Mouse (Mus musculus) fat pad, adult 2 months (tissue): ENCODE results near the gene Themis3.

Source experiments
- DNase-seq: peaks from one replicate; pipeline ENCODE4 v3.0.0-alpha.2; 2011; ENCODE audit warnings: low read depth, low spot score; ENCODE audit errors: extremely low read depth

Themis3 gene

DNA sequence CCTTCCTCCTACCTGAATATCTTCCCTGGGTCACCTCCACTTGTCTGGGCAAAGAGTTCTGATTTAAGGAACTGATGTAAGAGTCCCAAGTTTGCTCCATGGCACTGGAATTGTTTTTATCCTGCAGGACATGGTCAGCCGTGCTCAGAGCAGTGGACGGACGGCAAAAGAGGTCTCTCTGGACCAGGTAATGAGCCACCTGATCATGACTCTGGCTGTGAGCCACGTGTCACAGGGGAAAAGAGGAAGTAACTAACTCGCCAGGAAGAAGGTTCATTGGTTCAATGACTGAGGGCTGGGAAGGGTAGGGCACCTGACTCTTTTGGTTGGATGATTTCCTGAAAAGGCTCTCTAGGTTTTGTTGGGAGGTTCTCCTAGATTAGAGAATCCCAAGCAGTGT lies at the start of gene Themis3:
TSS of gene Themis3 (minus strand) at position 187 of the 400 bp plus-strand sequence.
- DNase-seq: no peak

DNA sequence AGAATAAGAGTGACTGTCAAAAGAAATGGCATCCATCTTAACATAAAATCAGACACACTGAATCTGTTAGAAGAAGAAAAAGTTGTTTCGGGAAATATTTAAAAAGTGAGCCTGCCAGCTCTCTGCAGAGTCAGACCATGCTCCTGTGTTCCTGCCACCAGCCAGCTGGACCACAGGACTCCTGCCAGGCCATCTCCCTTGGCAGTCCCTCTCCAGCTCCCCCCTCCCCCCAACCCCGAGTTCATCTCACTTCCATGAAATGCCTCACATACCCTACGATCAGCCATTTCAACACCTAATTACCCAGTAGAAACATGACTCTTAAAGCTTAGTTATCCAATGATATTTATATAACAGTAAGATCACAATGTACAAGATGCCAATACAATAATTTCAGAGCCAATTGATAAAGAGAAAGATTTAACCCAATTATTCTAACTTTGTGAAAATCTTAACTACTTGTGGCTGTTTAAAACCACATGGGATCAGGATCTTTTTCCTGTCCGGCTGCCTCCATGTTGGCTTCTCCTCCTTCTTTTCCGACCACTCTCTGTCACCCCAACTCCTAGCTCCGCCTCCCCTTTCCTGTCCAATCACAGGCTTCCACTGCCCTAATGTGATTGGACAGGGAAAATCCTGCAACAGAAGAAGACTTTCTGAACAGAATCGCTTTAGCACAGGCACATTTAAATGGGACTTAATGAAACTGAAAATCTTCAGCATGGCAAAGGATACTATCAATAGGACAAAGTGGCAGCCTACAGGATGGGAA lies 43.7 kb upstream of the Themis3 start:
- DNase-seq: no peak

DNA sequence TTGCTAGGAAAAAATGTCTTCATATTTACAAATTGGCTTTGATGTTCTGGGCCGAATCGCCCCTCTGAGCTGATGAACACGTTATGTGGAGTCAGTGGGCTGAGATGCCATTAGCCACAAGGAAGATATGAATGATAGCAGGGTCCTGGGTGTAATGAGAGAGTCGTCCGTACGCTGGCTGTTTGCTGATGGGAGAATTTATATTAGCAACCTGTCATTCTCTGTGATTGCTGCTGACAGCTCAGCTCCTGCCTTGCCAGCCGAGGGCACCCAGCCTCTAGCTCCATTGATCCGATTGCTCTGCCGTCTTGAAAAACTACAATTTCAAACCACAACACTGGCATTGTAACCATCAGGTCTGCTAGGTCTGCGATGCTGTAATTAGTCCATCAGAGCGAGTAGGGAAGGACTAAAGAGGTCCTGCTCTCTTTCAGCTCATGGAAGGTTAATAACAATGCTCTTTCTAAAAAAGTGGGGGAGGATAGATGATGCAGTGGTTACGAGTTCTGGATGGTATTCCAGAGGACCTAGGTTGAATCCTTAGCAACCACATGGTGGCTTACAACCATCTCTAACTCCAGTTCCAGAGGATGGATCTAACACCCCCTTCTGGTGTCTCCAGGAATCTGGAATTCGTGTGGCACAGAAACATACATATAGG lies 25.7 kb upstream of the Themis3 start:
- DNase-seq: no peak

DNA sequence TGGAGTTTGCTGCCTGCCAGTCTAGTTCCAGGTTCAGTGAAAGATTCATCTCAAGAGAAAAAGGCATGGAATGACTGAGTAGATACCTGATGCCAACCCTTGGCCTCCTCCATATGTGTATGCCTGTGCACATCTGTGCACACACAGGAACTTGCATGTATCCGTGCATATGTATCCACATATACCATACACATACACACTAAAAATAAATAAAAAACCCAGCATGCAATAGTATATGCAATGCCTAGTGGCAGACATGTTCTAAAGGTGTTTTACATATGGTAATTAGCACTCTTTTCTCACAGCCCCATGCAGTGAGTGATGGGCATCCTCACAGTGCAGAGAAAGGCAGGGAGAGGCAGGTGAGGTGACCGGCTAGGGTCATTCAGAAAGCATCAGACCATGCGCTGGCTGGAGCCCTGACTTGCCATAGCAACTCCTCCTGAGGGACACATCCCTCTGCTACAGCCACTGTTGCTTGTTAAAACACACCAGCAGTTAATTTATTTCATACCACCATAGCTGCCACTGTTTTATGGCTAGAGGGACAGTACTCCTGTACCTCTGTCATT lies 24.9 kb upstream of the Themis3 start:
- no peak for DNase-seq

DNA sequence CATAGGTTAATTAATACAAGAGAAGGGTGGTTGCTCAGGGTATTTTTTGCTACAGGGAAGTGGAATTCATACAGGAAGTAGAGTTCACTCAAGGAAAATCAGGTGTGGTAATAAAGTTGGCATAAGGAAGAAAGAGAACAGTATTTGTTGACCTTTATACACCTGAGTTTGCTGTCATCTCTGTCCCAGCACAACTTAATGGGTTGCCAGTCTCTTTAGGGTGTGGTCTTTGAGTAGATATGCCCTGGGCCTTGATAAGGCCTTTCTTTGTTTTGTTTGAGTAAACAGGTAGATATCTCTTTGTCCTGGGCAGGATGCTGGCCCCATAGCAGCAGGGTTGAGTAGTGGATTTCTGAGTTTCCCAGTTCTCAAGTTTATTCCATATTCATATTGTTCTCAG lies 15.6 kb upstream of the Themis3 start:
- DNase-seq: no peak

DNA sequence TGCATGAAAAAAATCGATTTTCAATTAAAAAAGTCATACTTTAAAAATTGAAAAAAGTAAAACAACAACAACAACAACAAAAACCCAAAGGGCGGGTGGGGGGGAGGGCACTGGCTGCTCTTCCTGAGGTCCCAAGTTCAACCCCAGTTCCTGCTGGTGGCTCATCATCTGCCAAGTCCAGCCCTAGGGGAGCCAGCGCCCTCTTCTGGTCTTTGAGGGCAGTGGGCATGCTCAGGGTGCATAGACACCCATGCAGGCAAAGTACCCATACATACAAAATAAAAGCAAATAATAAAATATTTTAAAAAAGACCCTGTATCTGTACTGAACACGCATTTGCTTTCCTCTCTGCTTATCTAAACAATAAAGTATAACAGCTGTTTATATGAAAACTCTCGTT lies 10.5 kb upstream of the Themis3 start:
- DNase-seq: no peak

DNA sequence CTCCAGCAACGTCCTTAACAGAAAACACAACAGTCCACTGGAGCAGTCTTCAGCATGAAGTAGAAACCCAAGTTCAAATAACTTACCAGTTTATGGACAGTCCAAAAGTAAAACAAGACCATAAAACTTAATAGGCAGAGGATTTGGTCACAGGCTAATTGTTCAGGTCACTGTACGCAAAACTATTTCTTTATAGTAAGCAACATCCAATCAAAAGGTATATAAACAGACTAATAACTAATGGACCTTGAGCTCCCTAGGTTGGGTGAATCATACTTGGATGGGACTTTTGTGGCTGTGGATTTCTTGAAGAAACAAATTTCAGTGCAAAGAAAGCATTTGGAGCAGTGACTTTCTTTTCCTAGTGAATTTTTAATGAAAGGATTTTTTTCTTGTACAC lies 6.8 kb upstream of the Themis3 start:
- DNase-seq: no peak

DNA sequence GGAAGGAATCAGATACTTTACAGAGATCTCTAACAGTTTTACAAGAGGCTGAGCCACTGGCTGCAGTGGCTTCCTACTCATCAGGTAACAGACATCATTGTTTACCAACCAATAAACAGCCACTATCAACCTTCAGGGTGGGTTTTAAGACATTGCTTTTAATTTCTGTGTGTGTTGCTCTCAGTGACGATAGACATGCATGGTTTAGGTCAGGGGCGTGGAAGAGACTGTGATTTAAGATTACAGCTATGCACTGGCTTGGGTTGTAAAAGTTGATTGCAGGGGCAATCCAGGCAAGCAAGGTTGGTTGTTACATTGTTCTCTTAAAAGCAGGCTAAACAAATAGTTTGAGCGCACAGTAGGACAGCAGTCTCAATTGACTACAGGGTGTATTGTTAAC lies 1.4 kb upstream of the Themis3 start:
- no peak for DNase-seq

DNA sequence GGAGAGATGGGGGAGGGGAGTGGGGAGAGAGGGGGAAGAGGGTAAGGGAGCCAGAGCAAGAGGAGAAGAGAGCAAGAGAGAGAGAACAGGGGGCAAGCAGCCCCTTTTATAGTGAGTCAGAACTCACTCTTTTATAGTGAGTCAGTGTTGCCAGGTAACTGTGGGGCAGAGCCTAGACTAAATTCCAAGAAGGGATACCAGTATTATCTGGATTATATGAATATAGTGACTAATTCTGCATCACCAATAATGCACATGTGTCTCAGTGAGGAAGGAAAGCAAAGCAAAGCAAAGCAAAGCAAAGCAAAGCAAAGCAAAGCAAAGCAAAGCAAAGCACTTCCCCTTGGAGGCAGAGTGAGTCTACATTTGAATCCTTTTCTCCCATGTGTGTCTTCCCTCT lies 835 bp upstream of the Themis3 start:
- no peak for DNase-seq

DNA sequence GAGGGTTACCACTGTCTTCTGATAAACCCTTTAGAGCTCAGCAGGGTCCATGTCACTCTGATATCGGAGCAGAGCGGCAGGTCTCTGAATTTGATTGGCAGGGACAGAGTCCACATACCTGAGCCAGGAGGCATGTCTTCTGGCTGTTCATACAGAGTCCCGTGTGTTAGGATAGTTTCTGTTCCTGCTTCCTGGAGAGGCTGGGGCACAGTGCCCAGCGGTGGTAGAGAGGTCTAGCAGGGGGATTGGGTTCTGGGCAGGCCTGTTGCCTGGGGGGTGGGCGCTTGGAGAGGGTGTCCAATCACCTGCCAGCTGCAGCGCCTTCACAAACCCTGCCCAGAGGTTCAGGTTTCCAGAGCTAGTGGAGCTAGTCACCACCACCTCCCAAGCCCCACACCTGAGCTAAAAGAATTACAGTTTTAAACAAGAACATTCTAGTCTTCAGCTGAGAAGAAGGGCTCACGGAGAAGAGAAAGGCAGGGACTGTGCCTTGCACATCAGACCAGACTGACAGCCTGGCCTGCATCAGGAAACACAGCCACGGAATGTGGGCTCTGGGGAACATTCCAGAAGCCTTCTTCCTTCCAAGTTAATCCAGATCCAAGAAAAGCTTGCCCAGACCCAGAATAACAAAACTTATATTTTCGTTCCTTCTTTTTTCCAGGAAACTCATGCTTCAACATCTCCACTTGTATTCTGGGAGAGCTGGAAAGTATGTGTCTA lies 3.9 kb downstream of the Themis3 start:
- DNase-seq: no peak

DNA sequence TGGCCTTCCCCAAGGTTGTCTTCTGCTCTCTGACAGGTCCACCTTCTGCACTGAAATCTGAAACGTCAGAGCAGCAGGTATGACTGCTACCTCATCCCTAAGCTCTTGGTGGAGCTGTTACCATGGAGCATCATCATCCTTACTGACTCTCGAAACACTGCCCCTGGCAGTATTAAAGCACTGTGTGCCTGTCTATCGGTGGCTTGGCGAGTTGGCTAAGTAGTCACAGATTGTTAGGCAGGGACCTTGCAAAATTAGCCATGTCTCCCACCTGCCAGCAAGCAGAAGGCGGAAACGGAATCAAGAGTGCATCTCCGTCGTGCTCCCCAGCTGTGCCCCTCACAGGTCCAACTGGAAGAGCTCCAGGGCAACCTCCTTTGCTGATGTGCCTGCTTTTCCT lies 4.6 kb downstream of the Themis3 start:
- DNase-seq: no peak

DNA sequence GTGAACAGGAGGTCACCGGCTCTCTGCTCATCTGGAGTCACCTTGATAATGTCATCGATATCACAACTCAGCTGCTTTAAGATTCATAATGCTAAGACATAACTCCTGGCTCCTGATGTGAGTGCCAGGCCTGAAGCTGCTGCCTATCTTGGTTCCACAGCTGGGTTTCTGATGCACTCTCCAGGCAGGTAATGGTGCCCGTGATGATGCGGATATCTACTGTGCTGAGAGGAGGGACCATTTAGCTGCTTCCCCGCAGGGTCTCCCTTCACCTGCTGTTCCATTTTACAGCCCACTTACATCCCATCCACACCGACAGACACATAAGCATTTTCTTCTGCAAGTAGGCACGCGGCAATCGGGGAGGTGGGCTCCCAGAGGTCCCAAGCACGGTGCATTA lies 7.7 kb downstream of the Themis3 start:
- no peak for DNase-seq

DNA sequence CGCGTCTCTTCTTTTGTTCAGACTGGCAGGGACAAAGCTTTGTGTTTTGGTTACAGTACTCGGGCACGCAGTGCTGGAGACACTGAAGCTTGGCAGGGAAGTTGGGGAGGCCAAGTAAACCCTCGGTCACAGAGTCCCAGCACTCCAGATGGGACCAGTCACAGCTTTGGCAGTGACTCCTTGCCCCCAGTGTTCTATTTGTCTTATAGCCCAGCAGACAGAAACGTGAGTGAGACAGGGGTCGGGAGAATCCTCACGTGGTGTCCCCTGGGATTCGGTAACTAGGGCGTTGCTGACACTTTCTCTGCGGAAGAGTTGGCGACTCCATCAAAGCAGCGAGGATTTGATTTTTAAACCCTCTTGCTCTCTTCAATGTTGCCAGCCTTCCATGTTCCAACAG lies 8.3 kb downstream of the Themis3 start:
- DNase-seq: no peak

DNA sequence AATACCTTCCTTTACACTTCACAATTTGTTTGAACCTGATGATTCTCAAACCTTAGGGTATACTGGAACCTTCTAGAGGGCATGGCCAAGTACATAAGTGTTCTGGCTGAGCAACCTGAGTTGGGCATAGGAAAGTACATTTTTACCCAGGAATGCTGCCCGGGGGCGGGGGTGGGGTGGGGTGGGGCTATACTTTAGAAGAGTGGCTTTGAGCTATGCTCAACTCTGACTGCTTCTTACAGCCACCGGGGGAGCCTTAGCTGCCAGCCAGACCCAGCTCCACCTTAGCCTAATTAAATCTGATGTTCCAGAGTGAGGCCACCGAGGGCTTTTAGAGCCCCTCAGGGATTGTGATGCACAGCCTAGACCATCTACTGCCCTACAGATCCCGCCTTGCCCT lies 13.4 kb downstream of the Themis3 start:
- no peak for DNase-seq

DNA sequence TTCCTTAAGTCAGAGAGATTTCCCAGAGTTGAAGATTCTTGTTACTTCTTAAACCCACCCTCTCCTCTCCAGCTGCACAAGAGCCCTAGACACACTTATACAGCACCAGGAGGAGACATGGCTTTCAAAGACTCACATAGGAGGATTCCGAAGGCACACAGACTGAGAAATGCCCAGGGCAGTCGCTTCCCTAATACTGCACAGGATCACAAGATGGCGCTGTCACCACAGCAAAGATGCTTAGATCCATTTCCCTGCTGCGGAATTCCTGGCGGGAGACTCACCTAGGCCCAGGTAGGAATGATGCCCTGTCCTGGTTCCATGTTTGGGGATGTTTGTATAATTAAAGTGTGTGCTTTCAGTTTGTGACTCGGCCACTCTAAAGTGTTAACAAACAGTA lies 16.4 kb downstream of the Themis3 start:
- no peak for DNase-seq

DNA sequence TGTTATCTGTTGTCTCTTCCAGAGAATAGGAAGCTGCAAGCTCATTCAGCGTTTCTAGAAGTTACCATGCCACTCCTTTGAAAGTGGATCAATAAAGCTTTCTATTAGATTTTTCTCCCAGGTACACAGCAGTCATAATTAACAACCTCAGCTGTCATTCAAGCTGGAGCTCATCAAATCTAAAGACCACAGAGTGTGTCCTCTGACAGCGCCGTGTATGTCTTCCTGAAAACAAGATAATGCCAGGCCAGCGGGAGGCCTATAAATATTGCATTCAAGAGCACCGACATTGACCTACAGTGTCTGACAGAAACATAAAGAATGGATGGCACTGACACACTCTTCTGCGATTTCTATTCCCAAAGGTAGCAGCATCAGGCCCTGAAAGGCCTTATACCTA lies 16.9 kb downstream of the Themis3 start:
- DNase-seq: no peak

DNA sequence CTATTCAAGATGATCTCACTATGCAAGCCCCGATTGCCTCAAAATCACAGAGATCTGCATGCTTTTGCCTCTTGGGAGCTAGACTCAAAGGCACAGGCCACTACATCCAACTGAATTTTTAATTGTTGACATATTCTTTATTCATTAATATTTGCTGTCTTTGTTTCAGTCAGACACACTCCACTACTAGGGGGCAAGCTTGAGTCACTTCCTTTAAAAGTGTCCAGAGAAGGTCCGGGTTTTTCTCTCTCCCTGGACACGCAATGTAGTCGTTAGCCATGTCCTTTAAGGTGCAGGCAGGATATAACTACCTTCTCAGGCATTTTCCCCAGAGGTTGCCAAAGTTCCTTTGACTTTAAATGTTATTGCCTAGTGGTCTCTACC lies 21.8 kb downstream of the Themis3 start:
- no peak for DNase-seq

DNA sequence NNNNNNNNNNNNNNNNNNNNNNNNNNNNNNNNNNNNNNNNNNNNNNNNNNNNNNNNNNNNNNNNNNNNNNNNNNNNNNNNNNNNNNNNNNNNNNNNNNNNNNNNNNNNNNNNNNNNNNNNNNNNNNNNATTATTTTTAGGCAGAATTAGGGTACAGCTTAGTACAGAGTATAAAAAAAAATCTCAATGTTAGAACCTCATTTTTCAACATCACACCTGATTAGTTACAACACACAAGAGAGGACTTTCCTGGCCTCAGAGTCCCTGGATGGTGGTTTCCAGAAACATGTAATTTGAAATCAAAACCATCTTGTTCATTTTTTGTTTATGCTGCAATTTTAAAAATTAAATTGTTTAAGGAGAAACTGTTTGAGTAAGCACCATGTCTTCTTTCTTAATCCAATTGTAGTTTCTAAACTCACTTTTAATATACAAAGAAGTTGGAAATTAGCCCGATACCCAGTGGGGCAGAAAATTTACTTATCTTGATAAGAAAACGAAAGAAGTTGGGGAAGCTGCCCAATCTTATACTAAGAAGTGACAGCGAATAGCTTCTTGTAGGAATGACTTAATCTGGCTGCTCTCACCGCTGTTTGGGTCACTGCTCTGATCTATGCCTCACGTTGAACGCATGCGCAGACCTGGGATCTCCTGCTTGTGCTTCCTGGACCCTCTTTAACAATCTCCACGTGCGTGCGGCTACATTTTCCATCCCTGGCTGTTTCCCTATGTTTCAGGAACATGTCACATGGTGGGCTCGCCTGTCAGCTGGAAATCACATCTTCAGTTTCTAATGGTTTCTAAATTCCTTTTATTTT lies 22.4 kb downstream of the Themis3 start:
- DNase-seq: no peak

DNA sequence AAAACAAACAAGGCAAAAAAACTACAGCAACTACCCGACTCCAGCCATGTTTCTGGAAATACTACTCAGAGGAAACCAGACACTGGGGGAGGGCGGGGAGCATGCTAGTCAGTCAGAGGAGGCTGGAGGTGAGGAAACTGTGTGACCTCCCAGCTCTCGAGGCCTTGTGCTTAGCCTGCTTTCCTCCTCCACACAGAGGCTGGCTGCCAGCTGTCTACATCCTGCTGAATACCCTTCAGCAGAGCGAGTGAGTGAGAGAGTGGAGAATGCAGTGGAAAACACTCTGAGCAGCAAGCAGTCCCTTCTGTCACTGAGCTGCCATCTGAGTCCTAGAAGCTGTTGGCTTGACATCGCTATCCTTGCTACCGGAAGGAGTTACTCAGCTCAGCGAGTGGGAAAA lies 30.2 kb downstream of the Themis3 start:
- no peak for DNase-seq

DNA sequence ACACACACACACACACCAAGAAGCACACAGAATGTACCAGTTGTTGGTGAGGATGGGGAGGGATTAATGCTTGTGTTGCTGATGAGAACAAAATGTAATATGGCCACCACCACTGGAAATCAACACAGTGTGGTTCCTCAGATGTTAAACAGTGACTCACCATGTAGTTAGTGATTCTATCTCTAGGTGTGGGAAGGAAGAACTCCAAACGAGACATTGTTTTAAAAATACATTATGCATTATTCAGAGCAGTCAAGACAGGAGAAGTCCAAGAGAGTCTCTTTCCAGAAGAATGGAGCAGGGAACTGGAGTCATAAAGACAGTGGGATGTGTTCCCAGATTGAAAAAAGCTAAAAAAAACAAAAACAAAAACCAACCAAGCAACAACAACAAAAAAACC lies 30.9 kb downstream of the Themis3 start:
- DNase-seq: no peak

DNA sequence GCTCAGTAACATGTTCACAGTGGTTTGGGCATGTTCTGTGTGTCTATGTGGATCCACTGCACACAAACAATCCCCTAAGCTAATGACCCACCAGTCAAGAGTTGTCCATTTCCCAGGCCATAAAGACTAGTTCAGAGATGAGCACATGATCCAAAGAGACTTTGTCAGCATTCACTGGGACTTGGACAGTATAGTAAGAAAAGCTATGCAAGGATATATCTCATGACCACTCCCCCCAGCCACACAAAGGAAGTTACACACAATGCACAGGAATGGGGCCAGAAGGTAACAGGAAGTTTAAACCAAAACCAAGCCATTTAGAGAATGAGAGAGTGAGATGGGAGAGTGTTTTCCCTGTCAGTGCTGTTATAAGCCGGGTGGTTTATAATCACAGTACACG lies 33.0 kb downstream of the Themis3 start:
- no peak for DNase-seq
